Mouse (Mus musculus): ENCODE measurements around the gene Asap2. TPM values are rescaled to one million over a fixed set of nuclear protein-coding genes. Genes with fewer than 3 reads are reported as not detected.
A peak's percentile ranks its signal among the peaks of the same experiment; 100 is the strongest.
"Not testable (repeated sequence)": the region's sequence is repeated elsewhere in the genome, so short reads cannot be mapped to it uniquely, and the experiment has no call there.

Gene Asap2
- polyA plus RNA-seq, 2 experiments = 9.2 to 20.1 TPM

- not testable (repeated sequence) for H3K4me3 ChIP-seq (replicated peaks; ENCODE audit: low read length); DNase-seq (ENCODE audit: low spot score); H3K4me2 ChIP-seq (replicated peaks; ENCODE audit: low read depth, low read length, severe bottlenecking); ATAC-seq (ENCODE audit: low FRiP score, low read depth); H3K4me1 ChIP-seq (ENCODE audit: control insufficient read depth, insufficient read depth, low read length); H3K36me3 ChIP-seq (ENCODE audit: control insufficient read depth, insufficient read depth, low read length); H3K27me3 ChIP-seq (ENCODE audit: control insufficient read depth, insufficient read depth, low read length); H3K9me3 ChIP-seq (ENCODE audit: control insufficient read depth, low read length); H3K27ac ChIP-seq (replicated peaks; ENCODE audit: low read depth, low read length); H3K9ac ChIP-seq (ENCODE audit: low read depth, low read length, severe bottlenecking)
- 62% methylated on average over 2 of the region's 3 CpGs for WGBS
Observed at GRCm38 (mm10) chr12:21097806-21098325, 107.6 kb downstream of the Asap2 start.

DNA sequence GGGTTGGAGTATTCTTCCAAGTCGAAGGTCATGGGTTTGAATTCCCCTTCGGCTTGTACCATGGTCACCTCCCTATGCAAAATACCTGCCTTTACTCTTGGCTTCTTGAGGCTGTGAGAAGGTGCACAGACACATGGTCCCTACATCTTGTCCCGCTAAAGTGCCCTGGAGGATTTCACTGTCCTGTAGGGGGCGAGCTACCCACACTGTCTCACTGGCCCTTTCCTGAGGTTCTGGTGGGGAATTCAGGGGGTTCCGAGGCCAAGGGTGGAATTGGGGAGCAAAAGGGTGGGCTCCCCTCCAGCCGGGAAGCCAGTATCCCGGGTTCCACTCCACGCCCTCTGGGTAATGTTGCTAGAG, 120.8 kb downstream of the Asap2 start:
- peak; percentile 68 for ATAC-seq (ENCODE audit: low FRiP score, low read depth)
- not testable (repeated sequence) for DNase-seq (ENCODE audit: low spot score)

DNA sequence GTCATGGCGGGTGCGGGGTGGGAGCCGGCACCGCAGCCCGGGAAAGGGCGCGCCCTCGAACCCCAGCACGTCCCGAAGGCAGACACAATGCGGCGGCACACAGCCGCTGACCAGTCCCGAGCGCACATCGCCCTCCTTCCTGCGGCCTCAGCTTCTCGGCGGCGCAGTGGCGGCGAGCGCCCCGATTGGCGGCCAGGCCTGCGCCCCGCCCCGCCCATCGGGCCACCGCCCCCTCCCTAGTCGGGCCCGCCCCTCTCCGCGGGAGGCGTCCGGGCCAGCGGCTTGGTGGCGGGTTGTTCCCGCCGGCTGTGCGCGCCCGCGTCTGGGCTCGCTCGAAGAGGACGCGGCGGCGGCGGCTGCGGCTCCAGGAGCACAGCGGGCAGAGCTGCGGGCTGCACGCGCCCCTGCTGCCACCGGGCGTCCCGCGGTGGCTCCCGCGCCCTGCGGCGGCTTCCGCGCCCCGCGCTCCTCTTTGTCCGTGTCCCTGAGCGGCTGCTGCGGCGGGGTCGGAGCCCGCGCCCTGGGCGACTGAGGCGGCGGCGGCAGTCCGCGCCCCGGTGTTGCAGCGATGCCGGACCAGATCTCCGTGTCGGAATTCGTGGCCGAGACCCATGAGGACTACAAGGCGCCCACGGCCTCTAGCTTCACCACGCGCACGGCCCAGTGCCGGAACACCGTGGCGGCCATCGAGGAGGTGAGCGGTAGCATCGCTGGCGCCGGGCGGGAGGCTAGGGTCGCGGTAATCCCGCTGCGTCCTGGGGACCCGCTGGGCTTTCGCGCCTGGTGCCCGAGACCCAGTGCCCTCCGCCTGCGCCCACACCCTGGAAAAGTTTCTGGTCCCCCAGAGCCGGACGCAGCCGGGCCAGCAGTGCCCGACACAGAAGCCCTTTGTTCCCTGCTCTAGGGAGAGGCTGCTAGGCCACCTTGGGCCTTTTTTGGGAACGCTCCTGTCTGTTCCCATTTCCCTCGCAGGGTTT, 121.5 kb downstream of the Asap2 start:
- Histone ChIP-seq H3K4me2 (replicated peaks; ENCODE audit: low read depth, low read length, severe bottlenecking) (peak overlapping the region; percentile 78), H3K36me3 (ENCODE audit: control insufficient read depth, insufficient read depth, low read length) (no peaks in the 10 kb centered on the region), H3K4me3 (replicated peaks; ENCODE audit: low read length) (peak overlapping the region; percentile 71), H3K9ac (ENCODE audit: low read depth, low read length, severe bottlenecking) (peak overlapping the region; percentile 79), H3K27me3 (ENCODE audit: control insufficient read depth, insufficient read depth, low read length) (no peaks in the 10 kb centered on the region), H3K27ac (replicated peaks; ENCODE audit: low read depth, low read length) (peak overlapping the region; percentile 84), H3K4me1 (ENCODE audit: control insufficient read depth, insufficient read depth, low read length) (no peaks in the 10 kb centered on the region), H3K9me3 (ENCODE audit: control insufficient read depth, low read length) (no peaks in the 10 kb centered on the region)
- peak; percentile 100 for ATAC-seq (ENCODE audit: low FRiP score, low read depth)
- 0 out of 2 replicates have a peak, but pooled peaks have one; percentile 42 for TF ChIP-seq POLR2A (IDR thresholded peaks at IDR 0.05; ENCODE audit: borderline replicate concordance, extremely low read depth, insufficient read depth, insufficient read length)
- peak; percentile 86 for DNase-seq (ENCODE audit: low spot score)
- under 1% methylated on average over 41 of the region's 118 CpGs for WGBS

More for the DNA sequence above, 120.8 kb downstream of the Asap2 start:
- H3K27me3 ChIP-seq (ENCODE audit: control insufficient read depth, insufficient read depth, low read length); H3K9me3 ChIP-seq (ENCODE audit: control insufficient read depth, low read length); H3K36me3 ChIP-seq (ENCODE audit: control insufficient read depth, insufficient read depth, low read length); H3K4me1 ChIP-seq (ENCODE audit: control insufficient read depth, insufficient read depth, low read length): not testable (repeated sequence)
- WGBS = 4% methylated on average over 8 of the region's 8 CpGs
- Histone ChIP-seq H3K4me2 (replicated peaks; ENCODE audit: low read depth, low read length, severe bottlenecking) (peak overlapping the region; percentile 78), H3K9ac (ENCODE audit: low read depth, low read length, severe bottlenecking) (peak overlapping the region; percentile 79), H3K27ac (replicated peaks; ENCODE audit: low read depth, low read length) (peak overlapping the region; percentile 84), H3K4me3 (replicated peaks; ENCODE audit: low read length) (peak overlapping the region; percentile 71)

- H3K9ac ChIP-seq (ENCODE audit: low read depth, low read length, severe bottlenecking) = peak overlapping the region; percentile 79
- H3K27ac ChIP-seq (replicated peaks; ENCODE audit: low read depth, low read length) = peak overlapping the region; percentile 84; the same call in 1 of the 2 replicates
- DNase-seq (ENCODE audit: low spot score) (peak; percentile 72), ATAC-seq (ENCODE audit: low FRiP score, low read depth) (no peak)
- TF ChIP-seq POLR2A (IDR thresholded peaks at IDR 0.05; ENCODE audit: borderline replicate concordance, extremely low read depth, insufficient read depth, insufficient read length) = no peak
- no peaks in the 10 kb centered on the region for H3K4me1 ChIP-seq (ENCODE audit: control insufficient read depth, insufficient read depth, low read length)
- H3K4me3 ChIP-seq (replicated peaks; ENCODE audit: low read length) = peak overlapping the region; percentile 71
- H3K4me2 ChIP-seq (replicated peaks; ENCODE audit: low read depth, low read length, severe bottlenecking) = peak overlapping the region; percentile 78
- no peaks in the 10 kb centered on the region for H3K9me3 ChIP-seq (ENCODE audit: control insufficient read depth, low read length)
- WGBS = 0% methylated on average over 17 of the region's 17 CpGs
- no peaks in the 10 kb centered on the region for H3K36me3 ChIP-seq (ENCODE audit: control insufficient read depth, insufficient read depth, low read length)
- H3K27me3 ChIP-seq (ENCODE audit: control insufficient read depth, insufficient read depth, low read length) = no peaks in the 10 kb centered on the region
Observed at GRCm38 (mm10) chr12:21112453-21112857, 122.2 kb downstream of the Asap2 start.

DNA sequence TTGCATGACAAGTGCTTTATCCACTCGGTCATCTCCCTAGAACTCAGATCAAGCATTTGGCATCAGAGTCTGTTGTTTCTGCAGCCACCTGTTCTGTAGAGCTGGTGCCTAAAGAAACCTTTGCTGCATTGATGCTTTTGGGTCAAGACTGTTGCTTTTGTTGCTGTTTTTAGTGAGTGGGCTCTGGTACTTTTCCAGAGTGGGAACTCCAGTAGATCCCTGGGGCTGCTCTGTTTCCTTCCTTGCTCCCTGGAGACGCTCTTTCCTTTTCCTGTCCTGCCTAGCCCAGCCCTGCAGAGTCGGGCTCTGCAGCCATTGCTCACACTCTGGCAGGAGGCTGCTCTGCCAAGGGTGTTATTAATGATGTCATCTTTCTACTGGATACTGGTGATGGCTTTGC, 129.2 kb downstream of the Asap2 start:
- no peak for DNase-seq (ENCODE audit: low spot score)
- TF ChIP-seq POLR2A (IDR thresholded peaks at IDR 0.05; ENCODE audit: borderline replicate concordance, extremely low read depth, insufficient read depth, insufficient read length) = no peak
- ATAC-seq (ENCODE audit: low FRiP score, low read depth) = no peak
- Histone ChIP-seq H3K9ac (ENCODE audit: low read depth, low read length, severe bottlenecking) (no peak overlapping the region), H3K27ac (replicated peaks; ENCODE audit: low read depth, low read length) (no peak overlapping the region), H3K9me3 (ENCODE audit: control insufficient read depth, low read length) (no peaks in the 10 kb centered on the region), H3K36me3 (ENCODE audit: control insufficient read depth, insufficient read depth, low read length) (no peaks in the 10 kb centered on the region), H3K4me3 (replicated peaks; ENCODE audit: low read length) (no peak overlapping the region), H3K4me2 (replicated peaks; ENCODE audit: low read depth, low read length, severe bottlenecking) (no peak overlapping the region), H3K4me1 (ENCODE audit: control insufficient read depth, insufficient read depth, low read length) (no peaks in the 10 kb centered on the region), H3K27me3 (ENCODE audit: control insufficient read depth, insufficient read depth, low read length) (no peaks in the 10 kb centered on the region)
- 73% methylated on average over 3 of the region's 3 CpGs for WGBS

Measured in limb, embryonic 14.5 days (tissue).